Mouse (Mus musculus) lung, postnatal 0 days (tissue): Measurements from ENCODE around the gene Cks1b.

ENCODE experiments used
- CTCF ChIP-seq: IDR thresholded peaks from 2 replicates; pipeline ENCODE4 v1.5.1; 2016; ENCODE audit warnings: antibody characterized with exemption, mild to moderate bottlenecking
- EP300 ChIP-seq: IDR thresholded peaks from 2 replicates; pipeline ENCODE4 v1.6.1; 2016; ENCODE audit warnings: antibody characterized with exemption, mild to moderate bottlenecking, control low read depth

DNA sequence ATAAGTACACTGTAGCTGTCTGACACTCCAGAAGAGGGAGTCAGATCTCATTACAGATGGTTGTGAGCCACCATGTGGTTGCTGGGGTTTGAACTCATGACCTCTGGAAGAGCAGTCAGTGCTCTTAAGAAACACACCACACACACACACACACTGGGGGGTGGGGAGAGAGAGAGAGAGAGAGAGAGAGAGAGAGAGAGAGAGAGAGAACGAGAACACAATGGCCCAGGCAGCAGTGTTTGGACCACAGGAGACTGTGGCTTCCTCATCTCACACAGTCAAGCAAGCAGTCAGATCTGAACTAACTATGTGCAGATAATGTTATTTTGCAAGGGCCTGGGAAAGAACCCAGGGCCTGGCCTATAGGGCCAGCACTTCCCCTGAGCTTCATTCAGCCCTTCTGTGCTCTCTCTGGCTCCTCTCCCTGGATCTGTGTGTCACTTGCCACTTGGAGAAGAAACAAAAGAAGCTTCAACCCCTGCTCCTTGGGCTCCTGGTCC lies 37.7 kb upstream of the Cks1b start:
- TF ChIP-seq CTCF (no peak), EP300 (no peak)
